Mouse (Mus musculus) spleen, postnatal 4 days (tissue): ENCODE results near the gene Mcm5.

Experiments
- DNase-seq, 2 experiments: peaks; one replicate each; pipeline ENCODE4 v3.0.0; 2022; ENCODE audit warnings: low spot score in 2 of 2

Mcm5 gene

GRCm38 (mm10) chr8:75169363-75169762, 60.0 kb downstream of the Mcm5 start:
- no peak for DNase-seq

GRCm38 (mm10) chr8:75172009-75172685, 62.8 kb downstream of the Mcm5 start:
- no peak for DNase-seq
